Mouse (Mus musculus) liver, embryonic 14.5 days (tissue): ENCODE data around the gene Wrap53.

Source experiments
- CTCF ChIP-seq: IDR thresholded peaks from 2 replicates; pipeline ENCODE4 v1.5.1; 2016; ENCODE audit warnings: antibody characterized with exemption, low read depth, control low read depth
- EP300 ChIP-seq: IDR thresholded peaks from 2 replicates; pipeline ENCODE4 v1.6.1; 2016; ENCODE audit warnings: antibody characterized with exemption, low read depth

GRCm38 (mm10) chr11:69554539-69555140 lies 25.4 kb downstream of the Wrap53 start:
- TF ChIP-seq CTCF: no peak
- no peak for TF ChIP-seq EP300
